Mouse (Mus musculus) small intestine, adult 2 months (tissue): ENCODE measurements around the gene Bap1. TPM values are rescaled to one million over a fixed set of nuclear protein-coding genes. Genes with fewer than 3 reads are reported as not detected.

ENCODE experiments used
- H3K27ac ChIP-seq: fragments of 200-500 bp; 2 replicates; pipeline ENCODE4 v1.5.1; 2012; ENCODE audit warnings: low read depth, low read length, control low read depth, inconsistent platforms; ENCODE audit not compliant: insufficient read depth
- H3K27me3 ChIP-seq: fragments of 200-500 bp; 2 replicates; pipeline ENCODE4 v1.6.1; 2012; ENCODE audit warnings: mild to moderate bottlenecking, moderate library complexity, low read length, inconsistent platforms; ENCODE audit not compliant: control insufficient read depth, insufficient read depth
- H3K36me3 ChIP-seq: fragments of 200-500 bp; 2 replicates; pipeline ENCODE4 v1.6.1; 2012; ENCODE audit warnings: mild to moderate bottlenecking, low read length, control low read depth, inconsistent platforms; ENCODE audit not compliant: control insufficient read depth, insufficient read depth
- H3K4me1 ChIP-seq: fragments of 200-500 bp; 2 replicates; pipeline ENCODE4 v1.6.1; 2012; ENCODE audit warnings: low read length, inconsistent platforms, mixed read lengths; ENCODE audit not compliant: control insufficient read depth, insufficient read depth, insufficient read length
- H3K4me3 ChIP-seq: fragments of 200-500 bp; 2 replicates; pipeline ENCODE4 v1.5.1; 2012; ENCODE audit warnings: low read depth, mild to moderate bottlenecking, control low read depth, inconsistent platforms, low read length, moderate library complexity
- CTCF ChIP-seq: fragments of 200-500 bp; IDR thresholded peaks from 2 replicates; pipeline ENCODE4 v1.5.1; 2012; ENCODE audit warnings: low read depth, mild to moderate bottlenecking, control low read depth, inconsistent platforms, low read length, moderate library complexity, mixed read lengths; ENCODE audit not compliant: insufficient replicate concordance, insufficient read length; ENCODE audit errors: extremely low read depth
- POLR2A ChIP-seq: fragments of 200-500 bp; IDR thresholded peaks from 2 replicates; pipeline ENCODE4 v1.6.1; 2012; ENCODE audit warnings: low read depth, mild to moderate bottlenecking, control low read depth, inconsistent platforms, low read length, moderate library complexity
- WGBS: fragments of 180-500 bp; shearing (Covaris S2); methylation state at CpG from one replicate; pipeline ENCODE4 v1.1.7; 2018; 5-methylcytosine and 5-hydroxymethylcytosine counted together
- polyA plus RNA-seq: library from polyadenylated mRNA; depleted of rRNA; stranded (reverse); fragments of >200 nt; gene quantifications from 2 replicates; pipeline ENCODE4 v1.2.3, GENCODE M21; 2012; rRNA removed

The Bap1 gene
- polyA plus RNA-seq: 16.7 and 30.0 TPM in 2 replicates

- Histone ChIP-seq H3K4me1 (no peaks in the 10 kb centered on the region; the same call in 1 of the 2 replicates), H3K27me3 (no peaks in the 10 kb centered on the region), H3K27ac (peak within 1 kb of the TSS; percentile 82), H3K36me3 (peaks cover 22% of the 10 kb centered on the region), H3K4me3 (peak within 1 kb of the TSS; percentile 78)
- under 1% methylated on average over 75 of the region's 75 CpGs for WGBS
- TF ChIP-seq CTCF (no peak), POLR2A (peak; percentile 21; the same call in 1 of the 2 replicates)
Measured at GRCm38 (mm10) chr14:31251084-31251604, at the start of gene Bap1, which contains the start of gene Phf7. Gene Bap1 (plus strand): TSS chr14:31251450. Gene Phf7 (minus strand): TSS chr14:31251317.

- peaks cover 23% of the 10 kb centered on the region for H3K36me3 ChIP-seq
- no peaks in the 10 kb centered on the region for H3K27me3 ChIP-seq
- H3K4me3 ChIP-seq: no peak overlapping the region
- no peak overlapping the region for H3K27ac ChIP-seq
- H3K4me1 ChIP-seq: peaks cover 13% of the 10 kb centered on the region; the same call in 1 of the 2 replicates
- TF ChIP-seq POLR2A (no peak), CTCF (no peak)
- 52% methylated on average over 4 of the region's 4 CpGs for WGBS
Measured at GRCm38 (mm10) chr14:31204844-31205243, 46.4 kb upstream of the Bap1 start.

- peak overlapping the region; percentile 98 for H3K4me3 ChIP-seq
- no peak overlapping the region for H3K27ac ChIP-seq
- TF ChIP-seq CTCF (no peak), POLR2A (no peak)
- no peaks in the 10 kb centered on the region for H3K27me3 ChIP-seq
- WGBS: 19% methylated on average over 8 of the region's 8 CpGs
- H3K4me1 ChIP-seq: peaks cover 13% of the 10 kb centered on the region; the same call in 1 of the 2 replicates
- peaks cover 22% of the 10 kb centered on the region for H3K36me3 ChIP-seq
Measured at GRCm38 (mm10) chr14:31205244-31205561, 46.0 kb upstream of the Bap1 start.

GRCm38 (mm10) chr14:31205562-31206467, 45.4 kb upstream of the Bap1 start:
- H3K4me3 ChIP-seq: peak overlapping the region; percentile 98
- under 1% methylated on average over 39 of the region's 39 CpGs for WGBS
- H3K36me3 ChIP-seq: peaks cover 17% of the 10 kb centered on the region
- no peak; the same call in 1 of the 2 replicates for TF ChIP-seq POLR2A
- TF ChIP-seq CTCF: no peak
- H3K27me3 ChIP-seq: no peaks in the 10 kb centered on the region
- peak overlapping the region; percentile 68 for H3K27ac ChIP-seq
- H3K4me1 ChIP-seq: peaks cover 13% of the 10 kb centered on the region; the same call in 1 of the 2 replicates

GRCm38 (mm10) chr14:31206472-31206981, 44.7 kb upstream of the Bap1 start:
- Histone ChIP-seq H3K27ac (peak overlapping the region; percentile 68), H3K4me3 (peak overlapping the region; percentile 98), H3K27me3 (no peaks in the 10 kb centered on the region), H3K36me3 (peaks cover 15% of the 10 kb centered on the region), H3K4me1 (peaks cover 13% of the 10 kb centered on the region; the same call in 1 of the 2 replicates)
- TF ChIP-seq POLR2A (peak; percentile 50; the same call in 1 of the 2 replicates), CTCF (no peak)
- WGBS: under 1% methylated on average over 46 of the region's 48 CpGs

- Histone ChIP-seq H3K27ac (peak overlapping the region; percentile 10; the same call in 1 of the 2 replicates), H3K27me3 (no peaks in the 10 kb centered on the region), H3K36me3 (peaks cover 11% of the 10 kb centered on the region), H3K4me1 (peaks cover 13% of the 10 kb centered on the region; the same call in 1 of the 2 replicates), H3K4me3 (peak overlapping the region; percentile 98)
- 58% methylated on average over 13 of the region's 13 CpGs for WGBS
- no peak for TF ChIP-seq POLR2A
- TF ChIP-seq CTCF: no peak
Measured at GRCm38 (mm10) chr14:31207070-31207830, 44.0 kb upstream of the Bap1 start.
